Mouse (Mus musculus) liver, postnatal 0 days (tissue): ENCODE data around the gene Ppm1h.

Experiments
- CTCF ChIP-seq: sonication (generic); IDR thresholded peaks from 2 replicates; pipeline ENCODE4 v1.5.1; 2016; ENCODE audit warnings: antibody characterized with exemption, low read depth
- EP300 ChIP-seq: IDR thresholded peaks from 2 replicates; pipeline ENCODE4 v1.6.1; 2016; ENCODE audit warnings: antibody characterized with exemption, low read depth, mild to moderate bottlenecking

DNA sequence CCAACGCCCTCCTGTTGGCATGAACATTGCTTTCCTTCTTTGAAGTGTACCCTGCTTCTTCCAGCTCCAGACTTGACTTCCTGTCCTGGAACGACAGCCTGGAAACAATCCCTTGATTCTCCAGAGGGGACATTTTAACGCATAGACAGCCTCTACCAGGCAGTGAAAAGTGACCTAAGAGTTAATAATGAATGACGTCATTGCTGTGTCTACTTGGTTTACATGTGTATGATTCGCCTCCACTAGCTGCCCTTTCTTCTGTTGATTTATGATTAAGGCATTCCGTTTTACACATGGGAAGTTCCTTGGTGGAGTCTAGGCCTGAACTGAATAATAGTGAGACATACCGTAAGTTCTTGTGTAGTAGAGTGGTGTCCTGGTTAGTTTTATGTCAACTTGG lies 287.9 kb downstream of the Ppm1h start:
- TF ChIP-seq CTCF, result no peak
- no peak for TF ChIP-seq EP300
